Mouse (Mus musculus): Measurements from ENCODE around the gene Aldh9a1.

DNA sequence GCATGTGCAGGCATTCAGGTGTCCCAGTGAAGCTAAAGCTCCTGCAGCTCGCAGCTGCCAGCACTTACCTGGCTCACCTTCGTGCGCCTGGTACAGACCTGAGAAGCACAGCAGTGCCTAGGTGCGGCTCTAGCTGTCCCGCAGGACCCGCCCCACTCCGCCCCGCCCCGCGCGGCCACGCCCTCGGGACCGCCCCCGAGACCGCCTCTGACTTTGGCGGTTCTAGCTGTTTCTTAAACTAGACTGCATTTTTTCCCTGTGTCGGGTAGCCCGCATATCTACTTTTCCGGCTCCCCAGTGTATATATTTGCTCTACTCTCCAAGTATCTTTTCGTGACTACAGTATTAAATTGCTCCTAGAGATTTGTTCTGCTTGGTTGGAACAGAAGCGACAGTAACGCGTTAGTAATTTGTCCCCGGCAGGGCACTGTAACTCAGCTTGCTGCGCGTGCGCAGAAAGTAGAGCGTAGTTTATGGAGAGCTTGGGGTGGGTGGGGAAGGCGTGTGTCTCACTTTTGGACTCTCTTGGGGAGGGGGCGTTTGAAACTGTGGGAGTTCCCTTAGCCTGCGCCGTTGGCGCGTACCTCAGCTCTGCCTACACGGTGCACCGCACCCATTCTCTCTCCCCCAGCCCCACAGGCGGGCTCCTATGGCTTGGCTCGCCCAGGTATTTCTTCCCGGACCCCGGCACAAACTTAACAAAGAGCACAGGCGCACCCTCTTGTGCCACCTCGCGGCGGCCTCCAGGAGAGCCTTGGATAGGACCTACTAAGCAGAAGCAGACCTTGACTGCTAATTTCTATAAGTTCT, 44.1 kb downstream of the Aldh9a1 start, which contains the start of gene Mgst3:
- TF ChIP-seq GATA1 (IDR thresholded peaks at IDR 0.05; ENCODE audit: low read length) (no peak), TAL1 (IDR thresholded peaks at IDR 0.05; ENCODE audit: low read length) (no peak)
